Mouse (Mus musculus) kidney, postnatal 4 days (tissue): ENCODE measurements around the gene Kif4.

Experiments used
- DNase-seq, 2 experiments: peaks; one replicate each; pipeline ENCODE4 v3.0.0; 2021; ENCODE audit warnings: mixed read lengths in 2 of 2

Kif4 gene

DNA sequence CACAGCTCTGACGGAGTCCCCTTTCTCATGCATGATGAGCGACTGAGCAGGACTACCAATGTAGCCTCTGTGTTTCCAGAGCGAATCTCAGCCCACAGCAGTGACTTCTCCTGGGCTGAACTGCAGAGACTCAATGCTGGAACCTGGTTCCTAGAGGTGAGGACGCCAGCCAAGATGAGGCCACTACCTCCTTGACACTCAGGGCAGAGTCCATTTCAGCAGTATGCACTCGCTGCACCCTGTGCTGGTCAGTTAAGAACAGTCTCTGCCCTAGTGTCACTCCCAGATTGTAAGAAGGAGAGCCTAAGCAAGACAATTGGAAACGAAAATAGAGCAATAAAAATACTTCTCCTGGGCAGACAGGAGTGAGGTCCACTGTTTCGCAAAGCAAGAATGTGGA, 108.8 kb downstream of the Kif4 start:
- no peak for DNase-seq

DNA sequence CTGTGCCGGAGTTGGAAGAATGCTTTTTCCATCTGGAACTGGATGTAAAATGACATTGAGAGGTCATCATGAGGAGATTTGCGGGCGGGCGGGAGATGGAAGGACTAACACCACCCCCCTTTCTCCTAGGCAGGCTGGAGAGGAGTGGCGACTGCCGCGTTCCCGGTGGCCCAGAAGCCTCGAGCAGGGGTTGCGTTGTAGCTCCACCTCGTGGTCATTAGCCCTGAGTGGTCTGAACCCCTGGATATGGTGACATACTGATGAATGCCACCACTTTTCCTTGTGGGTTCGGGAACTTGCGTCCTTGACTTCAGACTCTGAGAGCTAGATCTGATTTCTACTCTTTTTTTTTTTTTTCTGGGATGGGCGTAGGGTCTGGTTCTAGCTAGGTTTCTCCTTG, 113.4 kb downstream of the Kif4 start:
- DNase-seq: peak; percentile 70 to 75

DNA sequence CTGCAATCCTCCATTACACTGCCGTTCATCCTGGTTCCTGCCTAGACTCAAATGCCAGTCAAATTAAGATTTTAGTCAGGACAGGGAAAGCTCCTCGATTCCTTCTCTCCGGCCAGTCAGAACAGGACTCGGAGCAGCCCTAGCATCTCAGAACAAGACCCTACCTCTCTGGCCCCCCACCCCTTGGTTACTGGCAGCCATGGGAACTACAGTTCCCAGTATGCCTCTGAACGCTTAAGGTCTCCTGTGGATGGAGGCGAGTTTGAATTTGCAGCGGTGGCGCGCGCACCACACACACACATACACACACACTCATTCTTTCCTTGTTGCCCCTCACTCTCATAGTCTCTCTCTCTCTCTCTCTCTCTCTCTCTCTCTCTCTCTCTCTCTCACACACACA, 113.9 kb downstream of the Kif4 start:
- DNase-seq: no peak

GRCm38 (mm10) chrX:100740785-100741184, 115.2 kb downstream of the Kif4 start:
- no peak for DNase-seq

DNA sequence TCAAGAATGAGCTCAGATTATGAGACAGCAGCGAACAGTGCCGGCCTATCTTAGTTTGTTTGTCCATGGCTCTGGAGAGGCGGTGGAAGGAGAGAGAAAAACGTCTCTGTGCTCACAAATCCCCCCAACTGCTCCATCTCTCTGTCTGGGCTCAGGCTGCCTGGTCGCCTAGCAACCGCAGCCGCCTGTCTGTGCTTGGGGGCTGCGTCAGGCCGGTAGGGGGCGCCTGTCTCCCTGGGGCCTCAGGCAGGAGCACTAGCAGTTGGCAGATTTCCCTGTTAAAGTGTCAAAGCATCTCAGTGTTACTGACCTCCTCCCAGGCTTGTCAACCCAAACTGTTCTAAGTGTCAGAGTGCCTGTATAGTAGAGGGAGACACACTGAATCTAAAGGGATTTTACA, 116.4 kb downstream of the Kif4 start:
- peak; percentile 67 to 77 for DNase-seq

DNA sequence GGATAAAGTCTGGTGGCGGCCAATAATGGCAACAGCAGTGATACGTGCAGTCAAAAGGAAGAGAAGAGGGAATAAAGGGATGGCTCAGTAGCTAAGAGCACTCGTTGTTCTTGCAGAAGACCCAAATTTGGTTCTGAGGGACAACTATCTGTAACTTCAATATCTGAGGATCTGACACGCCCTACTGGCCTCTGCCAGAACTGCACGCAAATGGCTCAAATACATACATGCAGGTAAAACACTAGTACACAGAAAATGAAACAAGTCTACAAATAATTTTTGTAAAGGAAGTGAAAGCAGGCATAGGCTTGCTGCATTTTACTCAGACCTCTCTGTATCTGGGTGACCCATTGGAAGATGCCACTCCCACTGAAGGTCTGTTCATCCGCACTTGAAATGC, 140.3 kb downstream of the Kif4 start:
- no peak for DNase-seq

DNA sequence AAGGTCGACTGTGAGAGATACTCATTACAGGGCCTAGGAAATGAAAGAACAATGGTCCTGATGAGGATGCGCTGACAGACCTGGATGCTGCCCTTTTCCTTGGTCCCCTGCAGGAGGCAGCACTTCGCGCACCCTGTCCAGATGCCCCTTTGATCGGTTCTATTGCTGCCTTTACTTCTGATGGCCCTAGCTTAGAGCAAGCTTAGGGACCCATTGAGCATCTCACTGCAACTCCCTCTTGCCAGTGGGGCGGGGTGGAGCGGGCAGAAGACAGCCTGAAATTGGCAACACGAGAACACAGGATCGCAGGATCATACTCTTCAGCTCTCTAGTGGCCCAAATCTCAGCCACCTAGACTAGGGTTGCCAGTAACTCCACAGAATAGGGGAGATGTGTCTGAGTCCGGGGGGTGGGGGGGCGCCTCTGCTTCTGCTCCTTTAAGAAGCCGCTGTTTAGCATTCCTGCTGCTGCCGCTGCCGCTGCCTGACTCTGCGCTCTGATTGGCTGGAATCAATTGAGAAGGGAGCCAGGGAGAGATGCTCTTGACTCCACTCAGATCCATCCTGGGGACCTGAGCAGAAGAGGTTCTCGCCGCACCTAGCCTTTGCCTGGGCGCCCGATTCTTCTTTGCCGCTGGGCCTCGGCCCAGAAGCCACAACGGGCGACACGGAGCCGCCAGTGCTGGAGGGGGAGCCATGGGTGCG, 141.8 kb downstream of the Kif4 start, which contains the start of gene Dlg3:
Gene Dlg3 (plus strand): TSS at position 542 of the 704 bp plus-strand sequence.
- peak; percentile 34 to 58 for DNase-seq

DNA sequence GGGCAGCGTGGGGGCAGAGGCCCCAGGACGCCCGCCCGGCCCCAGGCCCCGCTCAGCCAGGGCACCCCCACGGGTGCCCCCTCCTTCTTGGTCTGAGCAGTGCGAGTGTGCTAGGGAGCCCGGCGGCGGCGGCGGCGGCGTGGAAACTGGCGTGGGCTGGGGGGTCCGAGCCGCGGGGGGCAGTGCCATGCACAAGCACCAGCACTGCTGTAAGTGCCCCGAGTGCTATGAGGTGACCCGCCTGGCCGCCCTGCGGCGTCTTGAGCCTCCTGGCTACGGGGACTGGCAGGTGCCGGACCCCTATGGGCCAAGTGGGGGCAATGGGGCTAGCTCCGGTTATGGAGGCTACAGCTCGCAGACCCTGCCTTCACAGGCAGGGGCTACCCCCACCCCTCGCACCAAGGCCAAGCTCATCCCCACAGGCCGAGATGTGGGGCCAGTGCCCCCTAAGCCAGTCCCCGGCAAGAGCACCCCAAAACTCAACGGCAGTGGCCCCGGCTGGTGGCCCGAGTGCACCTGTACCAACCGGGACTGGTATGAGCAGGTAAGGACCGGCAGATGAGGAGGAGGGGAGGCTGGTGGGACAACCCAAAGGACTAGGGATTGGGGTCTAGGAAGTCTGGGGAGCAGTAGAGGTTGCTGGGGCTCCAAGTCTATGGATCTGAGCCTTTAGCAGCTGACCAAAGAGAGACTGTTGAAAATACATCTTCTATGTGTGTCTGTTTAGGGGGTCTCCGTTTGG, 142.5 kb downstream of the Kif4 start:
- DNase-seq: no peak

DNA sequence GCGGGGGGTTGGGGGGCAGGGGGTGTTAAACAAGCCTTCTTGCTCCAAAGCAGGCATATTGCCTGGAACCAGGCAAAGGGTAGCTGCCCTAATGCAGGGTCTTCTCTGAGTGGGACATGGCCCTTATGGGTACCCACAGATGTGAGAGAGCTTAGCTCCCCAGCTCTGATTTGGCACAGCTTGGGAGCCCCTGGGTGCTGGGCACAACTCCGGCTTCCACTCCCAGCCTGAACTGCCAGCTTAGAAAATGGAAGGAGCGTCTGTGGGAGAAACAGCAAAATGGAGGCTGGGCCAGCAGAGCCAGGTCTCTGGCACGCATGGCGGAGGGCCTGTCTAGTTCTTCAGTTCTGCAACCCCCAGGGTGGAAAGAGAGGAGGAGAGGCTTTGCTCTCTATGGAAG, 143.7 kb downstream of the Kif4 start:
- DNase-seq: no peak

DNA sequence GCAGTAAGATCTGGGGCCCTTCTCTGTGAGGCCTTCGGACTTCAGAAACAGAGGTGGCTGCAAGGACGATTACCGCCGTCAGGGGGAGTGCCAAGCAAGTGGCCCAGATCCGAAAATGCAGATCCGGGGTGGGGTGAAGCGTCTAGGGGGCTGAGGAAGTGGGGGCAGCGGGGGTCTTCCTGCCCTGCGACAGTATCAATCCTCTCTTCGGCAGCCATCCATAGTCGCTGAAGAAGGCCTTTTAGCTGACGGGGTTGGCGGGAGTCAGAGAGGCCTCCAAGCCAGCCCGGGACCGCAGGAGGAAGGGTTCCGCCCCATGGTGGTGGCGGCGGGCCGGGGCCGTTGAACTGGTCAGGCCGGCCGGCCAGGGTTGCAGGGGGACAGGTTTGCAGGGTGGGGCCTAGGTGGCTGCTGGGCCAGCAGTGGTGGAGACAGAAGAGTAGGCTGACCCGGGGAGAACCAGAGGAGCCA, 148.8 kb downstream of the Kif4 start:
- peak; percentile 82 to 84 for DNase-seq

GRCm38 (mm10) chrX:100775405-100775804, 149.9 kb downstream of the Kif4 start:
- DNase-seq: no peak

- DNase-seq: peak; percentile 73 to 78
Observed at GRCm38 (mm10) chrX:100776494-100776893, 151.0 kb downstream of the Kif4 start.
